Mouse (Mus musculus) midbrain, embryonic 14.5 days (tissue): ENCODE data around the gene Shisa5. TPM values are rescaled to one million over a fixed set of nuclear protein-coding genes. Genes with fewer than 3 reads are reported as not detected.

Source experiments
- ATAC-seq: fragments of 200-750 bp; cut with Nextera tagmentation; 2 replicates; pipeline ENCODE4 v1.8.0; 2017; ENCODE audit warnings: moderate number of reproducible peaks, moderate library complexity; ENCODE audit not compliant: low FRiP score, low TSS enrichment
- DNase-seq: peaks from one replicate; pipeline ENCODE4 v3.0.0-alpha.2; 2015
- H3K27ac ChIP-seq: fragments of 300-500 bp; sonication (generic); replicated peaks from 2 replicates; pipeline ENCODE4 v1.5.1; 2014; ENCODE audit warnings: mild to moderate bottlenecking, low read depth, low read length, moderate library complexity
- H3K27me3 ChIP-seq: fragments of 300-500 bp; sonication (generic); 2 replicates; pipeline ENCODE4 v1.6.1; 2014; ENCODE audit warnings: low read length, control low read depth, mixed read lengths; ENCODE audit not compliant: control insufficient read depth, insufficient read depth
- H3K36me3 ChIP-seq: fragments of 300-500 bp; sonication (generic); 2 replicates; pipeline ENCODE4 v1.6.1; 2014; ENCODE audit warnings: low read length, control low read depth; ENCODE audit not compliant: control insufficient read depth, insufficient read depth
- H3K4me1 ChIP-seq: fragments of 300-500 bp; sonication (generic); 2 replicates; pipeline ENCODE4 v1.6.1; 2014; ENCODE audit warnings: mild to moderate bottlenecking, antibody characterized with exemption, low read length, control low read depth; ENCODE audit not compliant: control insufficient read depth, insufficient read depth
- H3K4me2 ChIP-seq: fragments of 300-500 bp; sonication (generic); 2 replicates; pipeline ENCODE4 v1.6.1; 2014; ENCODE audit warnings: mild to moderate bottlenecking, low read length, moderate library complexity
- H3K4me3 ChIP-seq: fragments of 300-500 bp; sonication (generic); replicated peaks from 2 replicates; pipeline ENCODE4 v1.5.1; 2014; ENCODE audit warnings: low read depth, low read length
- H3K9ac ChIP-seq: fragments of 300-500 bp; sonication (generic); replicated peaks from 2 replicates; pipeline ENCODE4 v1.6.1; 2014; ENCODE audit warnings: mild to moderate bottlenecking, low read length, moderate library complexity
- H3K9me3 ChIP-seq: fragments of 300-500 bp; sonication (generic); 2 replicates; pipeline ENCODE4 v1.6.1; 2016; ENCODE audit warnings: low read length, control low read depth, mixed read lengths; ENCODE audit not compliant: control insufficient read depth
- WGBS: fragments of 180-500 bp; shearing (Covaris S2); extraction: QIAGEN DNeasy Blood & Tissue Kit; methylation state at CpG from one replicate; pipeline ENCODE4 v1.1.7; 2014; 5-methylcytosine and 5-hydroxymethylcytosine counted together
- polyA plus RNA-seq: library from polyadenylated mRNA; unstranded; fragments of >200 nt; fragmentation: Nextera tagmentation; extraction: Ambion mirVana; gene quantifications from 2 replicates; pipeline ENCODE4 v1.2.1, GENCODE M21; 2014

The Shisa5 gene
- polyA plus RNA-seq, 1 experiment from 2014 or later, result 49.1 TPM

DNA sequence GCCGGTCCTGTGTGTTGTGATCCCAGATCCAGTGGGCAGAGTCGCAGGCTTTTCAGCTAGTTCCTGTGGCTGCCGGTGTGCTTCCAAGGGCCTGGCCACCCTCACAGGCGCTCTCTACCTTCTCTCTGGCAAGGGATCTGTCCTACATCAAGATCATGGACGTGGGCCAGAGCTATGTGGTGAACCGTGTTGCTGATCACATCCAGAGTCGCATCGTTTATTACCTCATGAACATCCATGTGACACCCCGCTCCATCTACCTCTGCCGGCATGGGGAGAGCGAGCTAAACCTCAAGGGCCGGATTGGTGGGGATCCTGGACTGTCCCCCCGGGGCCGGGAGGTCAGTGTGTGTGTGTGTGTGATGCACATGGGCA, 28.1 kb upstream of the Shisa5 start:
- Histone ChIP-seq H3K27me3 (no peaks in the 10 kb centered on the region), H3K9ac (no peak overlapping the region), H3K36me3 (peaks cover 68% of the 10 kb centered on the region), H3K4me1 (no peaks in the 10 kb centered on the region), H3K4me3 (no peak overlapping the region), H3K9me3 (no peaks in the 10 kb centered on the region), H3K27ac (no peak overlapping the region), H3K4me2 (no peak overlapping the region)
- WGBS, result 89% methylated on average over 14 of the region's 14 CpGs
- DNase-seq (no peak), ATAC-seq (no peak)

GRCm38 (mm10) chr9:109015397-109015796, 23.0 kb upstream of the Shisa5 start:
- no peak for ATAC-seq
- Histone ChIP-seq H3K27me3 (no peaks in the 10 kb centered on the region), H3K36me3 (peaks cover 27% of the 10 kb centered on the region), H3K4me1 (no peaks in the 10 kb centered on the region), H3K9ac (no peak overlapping the region), H3K4me2 (no peak overlapping the region), H3K9me3 (no peaks in the 10 kb centered on the region), H3K4me3 (no peak overlapping the region), H3K27ac (no peak overlapping the region)
- DNase-seq, result no peak
- WGBS, result 86% methylated on average over 8 of the region's 8 CpGs

GRCm38 (mm10) chr9:109016973-109017604, 21.3 kb upstream of the Shisa5 start:
- no peak for DNase-seq
- no peak overlapping the region for H3K4me2 ChIP-seq
- WGBS, result 78% methylated on average over 11 of the region's 11 CpGs
- no peak overlapping the region for H3K4me3 ChIP-seq
- no peak for ATAC-seq
- peaks cover 14% of the 10 kb centered on the region; the same call in 1 of the 2 replicates for H3K36me3 ChIP-seq
- H3K4me1 ChIP-seq, result no peaks in the 10 kb centered on the region
- H3K9me3 ChIP-seq, result no peaks in the 10 kb centered on the region
- no peak overlapping the region for H3K9ac ChIP-seq
- no peak overlapping the region for H3K27ac ChIP-seq
- no peaks in the 10 kb centered on the region for H3K27me3 ChIP-seq

GRCm38 (mm10) chr9:109021428-109021827, 16.9 kb upstream of the Shisa5 start:
- DNase-seq (no peak), ATAC-seq (no peak)
- WGBS, result 85% methylated on average over 4 of the region's 4 CpGs
- Histone ChIP-seq H3K4me2 (no peak overlapping the region), H3K4me1 (no peaks in the 10 kb centered on the region), H3K9me3 (no peaks in the 10 kb centered on the region), H3K9ac (no peak overlapping the region), H3K36me3 (peaks cover 24% of the 10 kb centered on the region), H3K27me3 (no peaks in the 10 kb centered on the region), H3K4me3 (no peak overlapping the region), H3K27ac (no peak overlapping the region)

- WGBS, result 94% methylated on average over 17 of the region's 17 CpGs
These were observed 15.3 kb upstream of the Shisa5 start for GRCm38 (mm10) chr9:109022866-109023685.

GRCm38 (mm10) chr9:109027521-109027920, 10.8 kb upstream of the Shisa5 start:
- Histone ChIP-seq H3K9me3 (no peaks in the 10 kb centered on the region), H3K4me2 (no peak overlapping the region), H3K9ac (no peak overlapping the region), H3K36me3 (peaks cover 37% of the 10 kb centered on the region), H3K4me1 (no peaks in the 10 kb centered on the region), H3K4me3 (no peak overlapping the region), H3K27ac (no peak overlapping the region), H3K27me3 (no peaks in the 10 kb centered on the region)
- DNase-seq (no peak), ATAC-seq (no peak)
- 86% methylated on average over 8 of the region's 8 CpGs for WGBS

More at GRCm38 (mm10) chr9:109022866-109023685, 15.3 kb upstream of the Shisa5 start:
- Histone ChIP-seq H3K9ac (no peak overlapping the region), H3K4me1 (no peaks in the 10 kb centered on the region), H3K4me2 (no peak overlapping the region), H3K27ac (no peak overlapping the region), H3K9me3 (no peaks in the 10 kb centered on the region), H3K4me3 (no peak overlapping the region), H3K36me3 (peaks cover 36% of the 10 kb centered on the region), H3K27me3 (no peaks in the 10 kb centered on the region)
- no peak for DNase-seq
- ATAC-seq, result no peak

DNA sequence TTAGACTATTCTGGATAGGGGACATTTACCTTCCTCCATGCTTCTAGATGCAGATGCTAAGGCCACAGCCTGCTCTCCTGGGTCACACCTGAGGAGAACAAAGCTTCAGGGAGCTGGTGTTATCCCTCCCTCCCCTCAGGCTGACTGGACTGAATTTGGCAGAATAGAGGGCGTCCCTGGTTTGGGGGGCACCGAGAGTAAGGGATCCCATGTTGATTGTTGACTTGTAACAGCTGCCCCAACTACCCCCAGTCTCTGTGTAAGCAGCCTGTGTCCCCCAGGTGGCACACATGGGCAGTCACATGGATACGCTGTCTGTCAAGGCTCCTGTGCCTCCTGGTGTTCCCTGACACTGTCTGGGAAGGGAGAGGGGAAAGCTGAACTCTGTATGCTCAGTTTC, 9.9 kb upstream of the Shisa5 start:
- H3K27me3 ChIP-seq, result no peaks in the 10 kb centered on the region
- whole genome bisulfite sequencing, result 83% methylated on average over 3 of the region's 3 CpGs
- no peaks in the 10 kb centered on the region for H3K9me3 ChIP-seq
- no peak for DNase-seq
- no peak overlapping the region for H3K9ac ChIP-seq
- H3K4me3 ChIP-seq, result no peak overlapping the region
- peaks cover 30% of the 10 kb centered on the region for H3K36me3 ChIP-seq
- no peaks in the 10 kb centered on the region for H3K4me1 ChIP-seq
- H3K4me2 ChIP-seq, result no peak overlapping the region
- no peak for ATAC-seq
- no peak overlapping the region for H3K27ac ChIP-seq

GRCm38 (mm10) chr9:109028919-109029318, 9.4 kb upstream of the Shisa5 start:
- Histone ChIP-seq H3K4me3 (no peak overlapping the region), H3K9ac (no peak overlapping the region), H3K9me3 (no peaks in the 10 kb centered on the region), H3K36me3 (peaks cover 29% of the 10 kb centered on the region), H3K4me2 (no peak overlapping the region), H3K4me1 (no peaks in the 10 kb centered on the region), H3K27me3 (no peaks in the 10 kb centered on the region), H3K27ac (no peak overlapping the region)
- ATAC-seq (no peak), DNase-seq (no peak)
- WGBS, result 89% methylated on average over 5 of the region's 5 CpGs

- no peaks in the 10 kb centered on the region for H3K4me1 ChIP-seq
- H3K36me3 ChIP-seq, result peaks cover 26% of the 10 kb centered on the region
- no peaks in the 10 kb centered on the region for H3K9me3 ChIP-seq
- H3K27ac ChIP-seq, result no peak overlapping the region
- WGBS, result 74% methylated on average over 3 of the region's 3 CpGs
- H3K9ac ChIP-seq, result no peak overlapping the region
- no peak overlapping the region for H3K4me3 ChIP-seq
- ATAC-seq (no peak), DNase-seq (no peak)
- H3K4me2 ChIP-seq, result no peak overlapping the region
- no peaks in the 10 kb centered on the region for H3K27me3 ChIP-seq
These were observed 8.1 kb upstream of the Shisa5 start for GRCm38 (mm10) chr9:109030312-109030711.
